Mouse (Mus musculus): ENCODE results near the gene Gm4981. TPM values are rescaled to one million over a fixed set of nuclear protein-coding genes. Genes with fewer than 3 reads are reported as not detected.
A peak's percentile ranks its signal among the peaks of the same experiment; 100 is the strongest.

Gm4981 gene
- not detected in 2 replicates for polyA plus RNA-seq (2012; rRNA removed)

GRCm38 (mm10) chr10:58236613-58237012, at the start of gene Gm4981:
Gene Gm4981, minus strand, starts transcription at chr10:58236701.
- no peaks in the 10 kb centered on the region for H3K4me1 ChIP-seq (replicated peaks; ENCODE audit: control insufficient read depth, insufficient read depth, low read length)
- DNase-seq, result no peak
- no peak within 1 kb of the TSS for H3K27ac ChIP-seq (ENCODE audit: control insufficient read depth, insufficient read depth, low read length)
- TF ChIP-seq POLR2A (IDR thresholded peaks at IDR 0.05; ENCODE audit: control insufficient read depth, extremely low read depth, insufficient read depth, low read length, poor library complexity) (no peak), CTCF (IDR thresholded peaks at IDR 0.05; ENCODE audit: borderline replicate concordance, control insufficient read depth, extremely low read depth, insufficient read depth, low read length, poor library complexity) (no peak)
- H3K27me3 ChIP-seq (ENCODE audit: control insufficient read depth, insufficient read depth, low read length), result no peaks in the 10 kb centered on the region
- H3K4me3 ChIP-seq (ENCODE audit: control insufficient read depth, insufficient read depth, low read length), result no peak within 1 kb of the TSS
- 93% methylated on average over 10 of the region's 10 CpGs for WGBS
- no peaks in the 10 kb centered on the region for H3K36me3 ChIP-seq (ENCODE audit: control insufficient read depth, insufficient read depth, low read length)

- H3K4me1 ChIP-seq (replicated peaks; ENCODE audit: control insufficient read depth, insufficient read depth, low read length), result no peaks in the 10 kb centered on the region
- H3K27me3 ChIP-seq (ENCODE audit: control insufficient read depth, insufficient read depth, low read length), result no peaks in the 10 kb centered on the region
- no peak overlapping the region for H3K27ac ChIP-seq (ENCODE audit: control insufficient read depth, insufficient read depth, low read length)
- DNase-seq, result no peak
- 60% methylated on average over 7 of the region's 7 CpGs for WGBS
- no peak for TF ChIP-seq POLR2A (IDR thresholded peaks at IDR 0.05; ENCODE audit: control insufficient read depth, extremely low read depth, insufficient read depth, low read length, poor library complexity)
- TF ChIP-seq CTCF (IDR thresholded peaks at IDR 0.05; ENCODE audit: borderline replicate concordance, control insufficient read depth, extremely low read depth, insufficient read depth, low read length, poor library complexity), result no peak
- peaks cover 56% of the 10 kb centered on the region for H3K36me3 ChIP-seq (ENCODE audit: control insufficient read depth, insufficient read depth, low read length)
- no peak overlapping the region for H3K4me3 ChIP-seq (ENCODE audit: control insufficient read depth, insufficient read depth, low read length)
Observed at GRCm38 (mm10) chr10:58282238-58282637, 45.7 kb upstream of the Gm4981 start.

DNA sequence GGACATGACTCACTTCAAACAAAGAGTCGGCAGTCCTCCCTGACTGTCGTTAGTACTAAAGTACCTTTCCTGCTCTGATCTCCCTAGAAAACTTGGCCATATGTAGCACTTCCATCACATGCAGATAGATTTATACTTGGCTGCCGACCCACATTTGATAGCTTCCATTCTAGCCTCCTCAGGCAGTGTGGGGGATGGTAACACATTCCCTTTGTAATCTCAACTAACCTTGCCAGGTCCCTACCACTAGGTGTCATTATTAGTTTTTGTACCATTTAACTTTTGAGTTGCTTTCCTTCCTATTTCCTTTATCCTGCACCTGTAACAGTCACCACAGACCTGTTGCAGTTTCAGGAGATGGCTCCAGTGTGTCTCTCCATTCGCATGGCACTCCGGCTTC, 22.0 kb upstream of the Gm4981 start:
- 82% methylated on average over 5 of the region's 5 CpGs for WGBS
- TF ChIP-seq POLR2A (IDR thresholded peaks at IDR 0.05; ENCODE audit: control insufficient read depth, extremely low read depth, insufficient read depth, low read length, poor library complexity), result no peak
- TF ChIP-seq CTCF (IDR thresholded peaks at IDR 0.05; ENCODE audit: borderline replicate concordance, control insufficient read depth, extremely low read depth, insufficient read depth, low read length, poor library complexity), result no peak
- Histone ChIP-seq H3K36me3 (ENCODE audit: control insufficient read depth, insufficient read depth, low read length) (peaks cover 36% of the 10 kb centered on the region), H3K27me3 (ENCODE audit: control insufficient read depth, insufficient read depth, low read length) (no peaks in the 10 kb centered on the region), H3K4me3 (ENCODE audit: control insufficient read depth, insufficient read depth, low read length) (no peak overlapping the region), H3K4me1 (replicated peaks; ENCODE audit: control insufficient read depth, insufficient read depth, low read length) (peaks cover 2% of the 10 kb centered on the region; the same call in 1 of the 2 replicates), H3K27ac (ENCODE audit: control insufficient read depth, insufficient read depth, low read length) (no peak overlapping the region)
- DNase-seq, result no peak

- WGBS, result under 1% methylated on average over 4 of the region's 4 CpGs
- Histone ChIP-seq H3K4me1 (replicated peaks; ENCODE audit: control insufficient read depth, insufficient read depth, low read length) (peaks cover 2% of the 10 kb centered on the region; the same call in 1 of the 2 replicates), H3K27ac (ENCODE audit: control insufficient read depth, insufficient read depth, low read length) (no peak overlapping the region), H3K27me3 (ENCODE audit: control insufficient read depth, insufficient read depth, low read length) (no peaks in the 10 kb centered on the region), H3K4me3 (ENCODE audit: control insufficient read depth, insufficient read depth, low read length) (peak overlapping the region; percentile 74), H3K36me3 (ENCODE audit: control insufficient read depth, insufficient read depth, low read length) (peaks cover 16% of the 10 kb centered on the region)
- TF ChIP-seq POLR2A (IDR thresholded peaks at IDR 0.05; ENCODE audit: control insufficient read depth, extremely low read depth, insufficient read depth, low read length, poor library complexity), result no peak
- TF ChIP-seq CTCF (IDR thresholded peaks at IDR 0.05; ENCODE audit: borderline replicate concordance, control insufficient read depth, extremely low read depth, insufficient read depth, low read length, poor library complexity), result no peak
- no peak for DNase-seq
Observed at GRCm38 (mm10) chr10:58255954-58256353, 19.5 kb upstream of the Gm4981 start.

GRCm38 (mm10) chr10:58255213-58255892, 18.9 kb upstream of the Gm4981 start, which contains the start of gene Gcc2:
Gene Gcc2, plus strand, starts transcription at chr10:58255497.
- peaks cover 2% of the 10 kb centered on the region; the same call in 1 of the 2 replicates for H3K4me1 ChIP-seq (replicated peaks; ENCODE audit: control insufficient read depth, insufficient read depth, low read length)
- no peaks in the 10 kb centered on the region for H3K27me3 ChIP-seq (ENCODE audit: control insufficient read depth, insufficient read depth, low read length)
- peaks cover 12% of the 10 kb centered on the region for H3K36me3 ChIP-seq (ENCODE audit: control insufficient read depth, insufficient read depth, low read length)
- TF ChIP-seq CTCF (IDR thresholded peaks at IDR 0.05; ENCODE audit: borderline replicate concordance, control insufficient read depth, extremely low read depth, insufficient read depth, low read length, poor library complexity) (peak; percentile 67; the same call in 1 of the 2 replicates), POLR2A (IDR thresholded peaks at IDR 0.05; ENCODE audit: control insufficient read depth, extremely low read depth, insufficient read depth, low read length, poor library complexity) (peak; percentile 63)
- DNase-seq, result peak; percentile 92
- H3K4me3 ChIP-seq (ENCODE audit: control insufficient read depth, insufficient read depth, low read length), result peak within 1 kb of the TSS; percentile 74
- no peak within 1 kb of the TSS for H3K27ac ChIP-seq (ENCODE audit: control insufficient read depth, insufficient read depth, low read length)
- WGBS, result under 1% methylated on average over 58 of the region's 58 CpGs

DNA sequence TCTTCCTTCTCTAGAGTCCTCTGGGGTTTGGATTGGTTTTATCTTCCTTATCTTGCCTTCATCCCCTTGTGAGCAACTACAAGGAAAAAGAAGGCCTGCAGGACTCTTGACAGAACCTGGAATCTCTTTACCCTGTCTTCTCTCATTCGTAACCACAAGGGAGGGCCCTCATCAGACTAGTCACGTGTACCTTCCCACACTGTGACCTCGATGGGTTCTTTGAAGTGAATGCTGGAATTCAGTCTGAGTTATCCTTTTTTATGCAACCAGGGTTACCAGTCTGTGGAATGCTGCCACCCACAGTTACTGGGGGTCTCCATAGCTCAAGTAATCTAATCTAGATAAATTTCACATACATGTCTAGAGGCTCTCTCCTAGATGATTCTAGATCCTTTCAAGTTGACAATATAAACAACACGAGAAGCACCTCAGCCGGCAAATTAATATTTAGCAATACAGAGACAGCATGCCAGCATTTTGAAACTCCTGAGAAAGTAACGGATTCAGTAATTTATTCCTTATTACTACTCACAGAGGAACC, 18.2 kb upstream of the Gm4981 start:
- 10% methylated on average over 6 of the region's 6 CpGs for WGBS
- H3K27me3 ChIP-seq (ENCODE audit: control insufficient read depth, insufficient read depth, low read length), result no peaks in the 10 kb centered on the region
- H3K27ac ChIP-seq (ENCODE audit: control insufficient read depth, insufficient read depth, low read length), result no peak overlapping the region
- H3K36me3 ChIP-seq (ENCODE audit: control insufficient read depth, insufficient read depth, low read length), result peaks cover 5% of the 10 kb centered on the region
- H3K4me3 ChIP-seq (ENCODE audit: control insufficient read depth, insufficient read depth, low read length), result no peak overlapping the region
- peaks cover 2% of the 10 kb centered on the region; the same call in 1 of the 2 replicates for H3K4me1 ChIP-seq (replicated peaks; ENCODE audit: control insufficient read depth, insufficient read depth, low read length)
- TF ChIP-seq CTCF (IDR thresholded peaks at IDR 0.05; ENCODE audit: borderline replicate concordance, control insufficient read depth, extremely low read depth, insufficient read depth, low read length, poor library complexity), result no peak
- TF ChIP-seq POLR2A (IDR thresholded peaks at IDR 0.05; ENCODE audit: control insufficient read depth, extremely low read depth, insufficient read depth, low read length, poor library complexity), result no peak
- DNase-seq, result no peak
